Comparison of ENCODE assay signal across 9 mouse cellular contexts in the genomic region with DNA sequence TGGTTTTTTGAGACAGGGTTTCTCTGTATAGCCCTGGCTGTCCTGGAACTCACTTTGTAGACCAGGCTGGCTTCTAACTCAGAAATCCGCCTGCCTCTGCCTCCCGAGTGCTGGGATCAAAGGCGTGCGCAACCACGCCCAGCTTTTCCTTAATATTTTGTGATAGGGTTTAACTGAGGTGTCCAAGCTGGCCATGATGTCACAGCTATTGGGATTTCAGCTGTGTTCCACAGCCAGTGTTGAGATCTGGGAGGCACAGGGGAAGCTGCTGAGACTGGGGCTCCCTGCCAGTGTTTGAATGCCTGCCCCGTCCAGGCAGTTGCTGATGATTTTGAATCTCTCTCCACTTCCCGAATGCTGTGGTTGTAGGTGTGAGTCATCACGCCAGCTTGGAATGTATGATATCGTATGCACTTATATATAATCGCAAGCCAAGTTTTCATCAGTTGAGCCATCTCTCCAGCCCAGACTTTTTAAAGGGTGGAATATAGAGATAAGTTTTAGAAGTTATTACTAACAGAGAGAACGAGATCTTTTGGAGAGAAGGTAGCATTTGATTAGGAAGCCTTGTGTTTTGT. TPM values are rescaled to one million over a fixed set of nuclear protein-coding genes. Genes with fewer than 3 reads are reported as not detected.
DNase-seq lines count a peak whose midpoint lies in the region; ATAC-seq and TF ChIP-seq lines count a peak whose summit lies in the region.
"Had no signal": no experiment of that assay in that cellular context is flagged by ENCODE, and none has a peak within 500 bp of the region (broad histone marks: within the 10 kb centered on the region; RNA-seq: fewer than 3 reads in every experiment).

No protein-coding gene starts in this region.

- H3K9me3 ChIP-seq in midbrain, embryonic 10.5 days (replicated peaks): no peaks in the 10 kb centered on the region; the same call in 1 of the 2 replicates
- no peaks in the 10 kb centered on the region for H3K9me3 ChIP-seq in midbrain, embryonic 16.5 days (replicated peaks; ENCODE audit: control insufficient read depth, low read length, poor library complexity, severe bottlenecking)
- H3K9me3 ChIP-seq in stomach, postnatal 0 days (ENCODE audit: control insufficient read depth, low read length): no peaks in the 10 kb centered on the region
- H3K9me3 ChIP-seq in hindbrain, embryonic 11.5 days (ENCODE audit: control insufficient read depth, low read length): no peaks in the 10 kb centered on the region
- H3K9me3 ChIP-seq in forebrain, embryonic 16.5 days (ENCODE audit: control insufficient read depth, low read length): no peaks in the 10 kb centered on the region
- H3K9me3 ChIP-seq: midbrain, embryonic 15.5 days had no signal

- H3K4me3 ChIP-seq in midbrain, embryonic 10.5 days: no peak overlapping the region
- no peak overlapping the region for H3K4me3 ChIP-seq in midbrain, embryonic 16.5 days (ENCODE audit: low read depth, low read length)
- no peak overlapping the region for H3K4me3 ChIP-seq in stomach, postnatal 0 days (ENCODE audit: low read depth, low read length)
- no peak overlapping the region for H3K4me3 ChIP-seq in hindbrain, embryonic 11.5 days (ENCODE audit: low read depth, low read length)
- H3K4me3 ChIP-seq in forebrain, embryonic 16.5 days (replicated peaks; ENCODE audit: low read length): no peak overlapping the region
- H3K4me3 ChIP-seq: midbrain, embryonic 15.5 days had no signal

- TF ChIP-seq CTCF in stomach, postnatal 0 days (IDR thresholded peaks at IDR 0.05; ENCODE audit: low read depth): no peak

- intact Hi-C loops in left cerebral cortex, postnatal 36 days (cut with DNase I): no loop called here

- H3K4me1 ChIP-seq in midbrain, embryonic 10.5 days: peaks cover 27% of the 10 kb centered on the region
- H3K4me1 ChIP-seq in midbrain, embryonic 16.5 days (ENCODE audit: control insufficient read depth, insufficient read depth, low read length): peaks cover 13% of the 10 kb centered on the region
- H3K4me1 ChIP-seq in stomach, postnatal 0 days (replicated peaks; ENCODE audit: control insufficient read depth, insufficient read depth): no peaks in the 10 kb centered on the region
- H3K4me1 ChIP-seq in hindbrain, embryonic 11.5 days (replicated peaks; ENCODE audit: control insufficient read depth, insufficient read depth, low read length): 0 out of 2 replicates have a peak, but pooled peaks cover 6% of the 10 kb centered on the region
- peaks cover 25% of the 10 kb centered on the region for H3K4me1 ChIP-seq in forebrain, embryonic 16.5 days (replicated peaks; ENCODE audit: control insufficient read depth, insufficient read depth, low read length)

- peak overlapping the region; percentile 63 for H3K27ac ChIP-seq in midbrain, embryonic 10.5 days (replicated peaks)
- no peak overlapping the region for H3K27ac ChIP-seq in midbrain, embryonic 16.5 days (ENCODE audit: low read length)
- H3K27ac ChIP-seq in stomach, postnatal 0 days (replicated peaks): no peak overlapping the region
- H3K27ac ChIP-seq in hindbrain, embryonic 11.5 days (ENCODE audit: low read depth, low read length): no peak overlapping the region
- H3K27ac ChIP-seq in forebrain, embryonic 16.5 days (ENCODE audit: low read length): no peak overlapping the region
- H3K27ac ChIP-seq: midbrain, embryonic 15.5 days had no signal

- 90% methylated on average over 11 of the region's 11 CpGs for WGBS in midbrain, embryonic 10.5 days
- WGBS in midbrain, embryonic 16.5 days: 92% methylated on average over 11 of the region's 11 CpGs
- WGBS in stomach, postnatal 0 days: 65% methylated on average over 11 of the region's 11 CpGs
- WGBS in hindbrain, embryonic 11.5 days: 89% methylated on average over 11 of the region's 11 CpGs
- 83% methylated on average over 11 of the region's 11 CpGs for WGBS in forebrain, embryonic 16.5 days

- DNase-seq in midbrain, embryonic 10.5 days (ENCODE audit: low spot score): no peak
- peak; percentile 74 for DNase-seq in fibroblast of lung, adult 2 months (ENCODE audit: low read depth)
- peak; percentile 34 to 35 for DNase-seq in left cerebral cortex, postnatal 36 days (ENCODE audit: low spot score in 2 of 2)
- peak; percentile 18 for DNase-seq in stomach, postnatal 0 days (ENCODE audit: low spot score)
- DNase-seq in embryo, embryonic 9.5 days (ENCODE audit: extremely low spot score): no peak
- DNase-seq in hindbrain, embryonic 11.5 days (ENCODE audit: low spot score): no peak

- TF ChIP-seq EP300 in stomach, postnatal 0 days (optimal IDR thresholded peaks at IDR 0.05): no peak

- H3K36me3 ChIP-seq in midbrain, embryonic 10.5 days: peaks cover 12% of the 10 kb centered on the region
- no peaks in the 10 kb centered on the region for H3K36me3 ChIP-seq in midbrain, embryonic 16.5 days (ENCODE audit: control insufficient read depth, insufficient read depth, low read length)
- H3K36me3 ChIP-seq in stomach, postnatal 0 days (ENCODE audit: control insufficient read depth, insufficient read depth, low read length): no peaks in the 10 kb centered on the region
- no peaks in the 10 kb centered on the region for H3K36me3 ChIP-seq in hindbrain, embryonic 11.5 days (ENCODE audit: control insufficient read depth, insufficient read depth, low read length)
- H3K36me3 ChIP-seq in forebrain, embryonic 16.5 days (ENCODE audit: control insufficient read depth, insufficient read depth): no peaks in the 10 kb centered on the region
- H3K36me3 ChIP-seq: midbrain, embryonic 15.5 days had no signal

- no peak overlapping the region for H3K4me2 ChIP-seq in midbrain, embryonic 16.5 days (ENCODE audit: low read length)
- H3K4me2 ChIP-seq in stomach, postnatal 0 days (replicated peaks; ENCODE audit: low read depth): no peak overlapping the region
- H3K4me2 ChIP-seq in hindbrain, embryonic 11.5 days (replicated peaks; ENCODE audit: low read depth, low read length): no peak overlapping the region
- no peak overlapping the region for H3K4me2 ChIP-seq in forebrain, embryonic 16.5 days (ENCODE audit: low read length)
- H3K4me2 ChIP-seq: midbrain, embryonic 15.5 days had no signal

- ATAC-seq in midbrain, embryonic 16.5 days: no peak
- no peak for ATAC-seq in stomach, postnatal 0 days (ENCODE audit: low FRiP score, low TSS enrichment)
- ATAC-seq in hindbrain, embryonic 11.5 days (ENCODE audit: low FRiP score): no peak
- no peak for ATAC-seq in forebrain, embryonic 16.5 days
- ATAC-seq: midbrain, embryonic 15.5 days had no signal

- H3K27me3 ChIP-seq in midbrain, embryonic 10.5 days (ENCODE audit: low read depth, poor library complexity, severe bottlenecking): no peaks in the 10 kb centered on the region
- no peaks in the 10 kb centered on the region for H3K27me3 ChIP-seq in midbrain, embryonic 16.5 days (ENCODE audit: control insufficient read depth, insufficient read depth, low read depth, low read length)
- no peaks in the 10 kb centered on the region for H3K27me3 ChIP-seq in stomach, postnatal 0 days (ENCODE audit: control insufficient read depth, insufficient read depth, low read length)
- H3K27me3 ChIP-seq in hindbrain, embryonic 11.5 days (ENCODE audit: control insufficient read depth, insufficient read depth, low read length): no peaks in the 10 kb centered on the region
- H3K27me3 ChIP-seq in forebrain, embryonic 16.5 days (replicated peaks; ENCODE audit: control insufficient read depth, insufficient read depth, low read length): no peaks in the 10 kb centered on the region
- H3K27me3 ChIP-seq: midbrain, embryonic 15.5 days had no signal

- no peak overlapping the region for H3K9ac ChIP-seq in midbrain, embryonic 16.5 days (ENCODE audit: low read depth, low read length)
- no peak overlapping the region for H3K9ac ChIP-seq in stomach, postnatal 0 days (ENCODE audit: low read length)
- H3K9ac ChIP-seq in hindbrain, embryonic 11.5 days (ENCODE audit: low read depth, low read length): no peak overlapping the region
- no peak overlapping the region for H3K9ac ChIP-seq in forebrain, embryonic 16.5 days (replicated peaks; ENCODE audit: low read depth, low read length)
- H3K9ac ChIP-seq: midbrain, embryonic 15.5 days had no signal

RNA-seq across cellular contexts. Expression of gene Cbfa2t2, which starts 27.4 kb away (rescaled TPM):
- 67.4 and 88.4 TPM in 2 replicates for polyA plus RNA-seq in midbrain, embryonic 10.5 days (2016; fragmentation: Nextera tagmentation; extraction: Ambion mirVana)
- polyA plus RNA-seq in midbrain, embryonic 16.5 days (2015; fragmentation: Nextera tagmentation; extraction: Ambion mirVana): 50.2 and 53.1 TPM in 2 replicates
- total RNA-seq in left cerebral cortex, postnatal 36 days (2021): 10 to 100 TPM; 48.1 to 64.3 TPM
- polyA plus RNA-seq in stomach, postnatal 0 days (2015; fragmentation: Nextera tagmentation; extraction: Ambion mirVana): 10.3 and 10.4 TPM in 2 replicates
- polyA plus RNA-seq in hindbrain, embryonic 11.5 days (2014; fragmentation: Nextera tagmentation; extraction: Ambion mirVana): 68.2 and 71.5 TPM in 2 replicates
- 73.3 and 83.6 TPM in 2 replicates for polyA plus RNA-seq in forebrain, embryonic 16.5 days (2015; fragmentation: Nextera tagmentation; extraction: Ambion mirVana)

RNA-seq across cellular contexts. Expression of gene Snta1, which starts 55.8 kb away (rescaled TPM):
- 3.0 and 5.1 TPM in 2 replicates for polyA plus RNA-seq in midbrain, embryonic 10.5 days (2016; fragmentation: Nextera tagmentation; extraction: Ambion mirVana)
- 9.2 and 12.3 TPM in 2 replicates for polyA plus RNA-seq in midbrain, embryonic 16.5 days (2015; fragmentation: Nextera tagmentation; extraction: Ambion mirVana)
- total RNA-seq in left cerebral cortex, postnatal 36 days (2021): 10 to 100 TPM; 35.5 to 36.3 TPM
- polyA plus RNA-seq in stomach, postnatal 0 days (2015; fragmentation: Nextera tagmentation; extraction: Ambion mirVana): 6.7 and 7.2 TPM in 2 replicates
- polyA plus RNA-seq in hindbrain, embryonic 11.5 days (2014; fragmentation: Nextera tagmentation; extraction: Ambion mirVana): 2.1 TPM in 2 replicates
- 10.0 and 10.4 TPM in 2 replicates for polyA plus RNA-seq in forebrain, embryonic 16.5 days (2015; fragmentation: Nextera tagmentation; extraction: Ambion mirVana)

Comparison
In these comparisons a context has a peak if more than half of its experiments do, and no peak if none do; other contexts are left out.
1. DNase-seq: peak in fibroblast of lung, adult 2 months (single experiment), left cerebral cortex, postnatal 36 days (2 of 2) and stomach, postnatal 0 days (single experiment); none in midbrain, embryonic 10.5 days (single experiment), embryo, embryonic 9.5 days (single experiment) and hindbrain, embryonic 11.5 days (single experiment).